Mouse (Mus musculus) cerebellum, adult (tissue): ENCODE data around the gene Impg1.

Experiments used
- ATAC-seq: cut with Nextera tagmentation; 2 replicates; pipeline ENCODE4 v1.9.2; 2017; ENCODE audit warnings: mild to moderate bottlenecking, moderate library complexity, mixed read lengths; ENCODE audit not compliant: insufficient number of reproducible peaks, low FRiP score, low TSS enrichment

Gene Impg1

GRCm38 (mm10) chr9:80286845-80287244 is 178.4 kb downstream of the Impg1 start:
- ATAC-seq: no peak

DNA sequence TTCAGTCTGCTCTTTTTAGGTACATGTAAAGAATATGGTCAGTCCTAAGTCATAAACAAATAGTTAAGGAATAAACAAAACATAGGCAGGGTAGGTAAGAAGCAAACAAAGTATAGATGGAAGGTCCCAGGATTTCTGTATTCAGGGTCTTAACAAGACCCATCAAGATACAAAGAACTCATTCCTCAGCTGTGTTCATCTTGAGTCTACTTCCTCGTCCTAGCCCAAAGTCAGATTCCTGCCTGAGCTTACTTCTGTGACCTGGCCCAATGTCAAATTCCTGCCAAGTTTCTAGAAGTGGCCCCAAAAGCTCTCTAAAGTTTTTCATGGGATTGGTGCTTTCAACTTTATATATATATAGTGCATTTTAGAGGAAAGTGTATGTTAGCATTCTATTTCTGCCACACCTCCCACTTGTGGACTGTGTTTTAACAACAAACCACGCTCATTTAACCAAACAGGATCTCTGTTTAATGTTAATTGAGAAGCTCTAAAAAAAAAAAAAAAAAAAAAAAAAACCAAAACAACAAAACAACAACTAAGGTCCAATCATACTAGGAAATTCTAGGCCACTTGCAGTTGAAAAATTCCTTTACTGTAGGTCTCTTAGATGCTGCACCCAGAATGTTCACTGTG is 180.6 kb downstream of the Impg1 start:
- ATAC-seq: no peak

DNA sequence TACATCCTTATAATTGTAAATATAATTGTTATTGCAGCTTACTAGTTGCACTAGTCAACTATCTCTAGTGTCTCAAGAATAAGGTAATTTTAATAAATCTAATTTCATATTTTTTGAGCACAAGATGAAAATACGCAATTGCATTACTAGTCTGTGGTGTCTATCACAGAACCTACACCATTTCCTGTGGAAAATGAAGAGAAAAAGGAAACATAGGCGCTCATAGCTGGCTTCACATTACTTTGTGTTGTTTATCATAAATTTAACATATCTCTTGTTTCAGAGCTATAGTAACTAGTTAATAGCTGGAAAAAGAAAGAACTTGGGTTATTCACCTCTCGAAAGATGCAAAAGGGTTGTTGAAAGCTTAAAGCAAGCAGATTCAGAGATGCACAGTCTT is 182.9 kb downstream of the Impg1 start:
- no peak for ATAC-seq

DNA sequence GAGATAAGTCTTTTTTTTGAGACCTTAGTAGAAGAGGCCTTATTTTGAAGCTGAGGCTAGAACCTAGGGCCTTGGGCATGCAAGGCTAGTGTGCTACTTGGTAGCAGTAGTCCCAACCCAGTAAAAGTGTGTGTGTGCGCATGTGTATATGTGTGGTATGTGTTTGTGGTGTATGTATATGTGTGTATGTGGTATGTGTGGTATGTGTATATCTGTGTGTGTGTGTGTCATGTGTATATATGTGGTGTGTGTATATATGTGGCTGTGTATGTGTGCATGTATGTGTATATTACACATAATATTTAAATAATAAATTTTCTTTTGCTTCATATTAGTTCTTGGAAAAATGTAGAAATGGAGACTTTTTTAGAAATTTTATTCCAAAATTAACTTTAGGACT is 184.6 kb downstream of the Impg1 start:
- ATAC-seq: no peak

GRCm38 (mm10) chr9:80277770-80278169 is 187.5 kb downstream of the Impg1 start:
- ATAC-seq: no peak

DNA sequence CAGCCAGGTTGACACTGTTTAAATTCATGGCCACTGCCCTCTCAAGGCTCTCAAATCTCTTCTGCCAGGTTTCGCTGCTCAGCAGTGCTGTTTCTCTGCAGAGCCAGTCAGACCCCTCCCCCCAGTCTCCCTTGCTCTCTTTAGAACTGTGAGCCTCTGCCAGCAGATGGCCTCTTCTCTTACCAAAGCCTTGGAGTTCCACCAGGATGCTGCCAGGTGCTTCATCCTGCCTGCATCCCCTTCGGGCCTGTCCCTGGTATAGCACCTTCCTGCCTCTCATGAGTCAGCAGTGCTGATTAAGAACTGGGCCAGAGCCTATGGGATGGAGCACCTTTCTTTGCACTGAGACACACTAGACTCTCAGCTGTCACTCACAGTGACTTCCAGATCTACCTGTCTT is 188.1 kb downstream of the Impg1 start:
- peak; percentile 61; the same call in 1 of the 2 replicates for ATAC-seq

DNA sequence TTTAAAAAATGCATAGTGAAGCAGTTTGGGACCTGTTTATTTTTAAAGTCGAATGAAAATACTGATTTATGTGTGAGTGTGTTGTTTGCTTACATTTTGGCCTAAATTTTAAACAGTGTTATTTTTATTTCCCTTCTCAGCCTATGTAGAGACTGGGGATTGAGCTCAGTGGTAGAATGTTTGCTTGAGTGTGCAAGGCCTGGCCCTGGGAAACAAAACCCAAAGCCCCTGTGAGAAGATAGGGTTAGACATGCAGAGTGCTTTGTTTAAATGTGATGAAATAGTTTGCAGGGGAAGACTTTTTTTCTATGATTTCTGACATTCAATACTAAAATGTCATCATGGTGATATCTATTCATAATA is 189.5 kb downstream of the Impg1 start:
- ATAC-seq: no peak

DNA sequence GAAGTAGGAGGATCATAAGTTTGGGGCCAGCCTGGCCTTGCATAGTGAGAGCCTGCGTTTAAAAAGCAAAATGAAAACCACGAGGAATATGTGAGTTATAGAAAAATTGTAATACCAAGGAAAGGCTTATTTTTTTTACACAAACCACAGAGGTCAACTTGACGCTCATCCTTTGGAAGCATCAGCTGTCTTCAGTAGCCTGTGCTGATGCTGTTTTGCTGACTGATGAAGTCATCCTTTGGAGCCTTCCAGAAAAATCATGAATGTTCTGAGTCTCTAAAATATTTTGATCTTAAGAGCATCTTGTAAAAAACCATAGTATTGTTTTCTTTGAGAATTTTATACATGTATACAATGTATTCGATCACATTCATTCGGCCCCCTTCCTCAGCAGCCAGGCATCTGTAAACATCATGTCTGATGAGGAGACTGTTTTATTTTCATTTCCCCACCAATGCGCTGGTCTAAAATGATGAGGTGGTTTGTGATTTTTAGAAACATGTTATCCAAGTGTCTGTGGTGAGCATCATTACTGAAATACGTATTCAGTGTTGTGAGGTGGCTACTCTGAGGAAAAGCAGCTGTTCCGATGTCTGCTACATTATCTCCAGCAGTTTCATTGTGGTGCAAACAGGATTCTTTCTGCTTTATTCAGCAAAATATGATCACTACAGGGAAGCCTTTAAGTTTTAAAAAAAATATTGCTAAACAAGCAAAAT is 190.1 kb downstream of the Impg1 start:
- no peak for ATAC-seq

GRCm38 (mm10) chr9:80272951-80273350 is 192.3 kb downstream of the Impg1 start:
- no peak for ATAC-seq

DNA sequence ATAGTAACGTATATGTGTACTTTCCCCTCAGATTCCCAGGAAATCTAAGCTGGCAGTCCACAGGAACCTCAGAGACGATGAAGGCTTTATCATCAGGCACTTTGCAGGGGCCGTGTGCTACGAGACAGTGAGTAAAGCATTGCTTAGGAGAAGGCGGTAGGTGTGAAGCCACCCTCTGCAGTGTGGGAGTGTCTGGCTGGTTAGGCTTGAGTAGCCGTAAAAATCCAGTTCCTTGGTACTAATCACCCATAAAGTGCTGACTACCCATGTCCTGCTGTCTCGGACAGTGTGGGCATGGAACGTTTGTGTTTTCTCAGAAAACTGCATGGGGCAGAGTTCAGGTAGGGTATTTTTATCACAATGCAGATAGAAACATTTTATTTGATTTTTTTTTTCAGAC is 195.7 kb downstream of the Impg1 start:
- no peak for ATAC-seq

DNA sequence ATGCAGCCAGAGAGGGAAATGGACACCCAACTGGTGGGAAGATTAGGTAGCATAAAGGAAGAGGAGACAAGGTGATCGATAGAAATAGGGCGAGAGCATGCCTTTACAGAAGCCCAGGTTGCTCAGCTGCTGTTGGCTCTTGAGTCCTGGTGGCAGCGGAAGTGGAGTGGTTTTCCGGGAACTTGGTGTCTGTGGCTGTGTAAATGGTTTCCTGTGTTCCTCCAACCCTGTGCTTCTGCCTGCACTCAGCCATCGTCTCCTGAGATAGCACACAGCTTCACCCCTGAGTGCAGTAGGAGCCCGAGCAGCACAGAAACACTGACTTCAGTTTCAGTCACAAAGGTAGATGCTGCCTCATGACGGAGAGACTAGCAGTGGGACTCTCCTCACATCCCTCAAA is 198.8 kb downstream of the Impg1 start:
- no peak for ATAC-seq

DNA sequence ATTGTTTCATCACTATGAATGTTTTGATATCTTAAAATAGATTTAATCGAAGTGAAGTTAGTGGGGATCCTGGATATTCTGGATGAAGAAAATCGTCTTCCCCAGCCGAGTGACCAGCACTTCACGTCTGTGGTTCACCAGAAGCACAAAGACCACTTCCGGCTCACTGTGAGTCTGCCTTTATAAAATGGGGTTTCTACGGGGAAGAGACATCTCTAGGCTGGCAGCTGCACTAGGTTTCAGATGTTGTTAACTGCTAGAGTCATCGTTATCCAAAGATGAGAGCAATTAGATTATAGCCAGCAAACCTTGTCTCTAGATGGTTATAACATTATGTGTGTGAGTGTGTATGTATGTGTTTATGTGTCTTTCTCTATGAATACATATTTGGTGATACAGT is 199.2 kb downstream of the Impg1 start:
- no peak for ATAC-seq
